Mouse (Mus musculus): ENCODE data around the gene Plekhb2. TPM values are rescaled to one million over a fixed set of nuclear protein-coding genes. Genes with fewer than 3 reads are reported as not detected.

Plekhb2 gene
- polyA plus RNA-seq, 1 experiment from 2014 or later, result 74.2 TPM

Other genes with a start within 250 kb of the Plekhb2 start
- 127 and 131 TPM in 2 replicates for gene Fam168b, start 6.9 kb upstream of the Plekhb2 start, polyA plus RNA-seq (2015; fragmentation: Nextera tagmentation; extraction: Ambion mirVana)